ENCODE assay signal across 9 mouse cellular contexts in genomic region chr17:34211746-34212365, GRCm38 (mm10). TPM values are rescaled to one million over a fixed set of nuclear protein-coding genes. Genes with fewer than 3 reads are reported as not detected.
DNase-seq lines count a peak whose midpoint lies in the region; ATAC-seq and TF ChIP-seq lines count a peak whose summit lies in the region.
"Had no signal": no experiment of that assay in that cellular context is flagged by ENCODE, and none has a peak within 500 bp of the region (broad histone marks: within the 10 kb centered on the region; RNA-seq: fewer than 3 reads in every experiment).

No protein-coding gene starts in this region.

- ATAC-seq in forebrain, embryonic 11.5 days (replicated peaks; ENCODE audit: low FRiP score), result no peak
- ATAC-seq in erythroid progenitor cell, adult 5-6 weeks (replicated peaks; ENCODE audit: low FRiP score, poor library complexity, severe bottlenecking), result no peak
- ATAC-seq in liver, postnatal 0 days, result no peak

- H3K9me3 ChIP-seq in megakaryocyte, embryonic 14.5 days, result 0 out of 2 replicates have a peak, but pooled peaks cover 4% of the 10 kb centered on the region
- H3K9me3 ChIP-seq in forebrain, embryonic 11.5 days (ENCODE audit: control insufficient read depth, low read length), result no peaks in the 10 kb centered on the region
- no peaks in the 10 kb centered on the region for H3K9me3 ChIP-seq in liver, postnatal 0 days (ENCODE audit: low read length)

- peak; percentile 74 for DNase-seq in heart, adult 11 months
- DNase-seq in heart, postnatal 36 days, result no peak
- DNase-seq in spleen, postnatal 4 days (ENCODE audit: low spot score in 2 of 2), result peak; percentile 32 to 67
- no peak for DNase-seq in spleen, adult 12 weeks (ENCODE audit: low spot score)
- no peak for DNase-seq in forebrain, embryonic 11.5 days (ENCODE audit: low spot score)
- DNase-seq in liver, postnatal 0 days, result no peak

- peaks cover 63% of the 10 kb centered on the region for H3K4me1 ChIP-seq in megakaryocyte, embryonic 14.5 days
- H3K4me1 ChIP-seq in forebrain, embryonic 11.5 days (replicated peaks; ENCODE audit: control insufficient read depth, insufficient read depth, low read length), result no peaks in the 10 kb centered on the region
- no peaks in the 10 kb centered on the region for H3K4me1 ChIP-seq in liver, postnatal 0 days (ENCODE audit: insufficient read depth)

- TF ChIP-seq CTCF in liver, postnatal 0 days (IDR thresholded peaks at IDR 0.05; ENCODE audit: low read depth), result no peak

- no peak overlapping the region for H3K4me2 ChIP-seq in forebrain, embryonic 11.5 days (ENCODE audit: low read depth, low read length, severe bottlenecking)
- H3K4me2 ChIP-seq in liver, postnatal 0 days (ENCODE audit: low read depth, low read length), result no peak overlapping the region

- H3K36me3 ChIP-seq in megakaryocyte, embryonic 14.5 days (replicated peaks; ENCODE audit: low read length), result peaks cover 84% of the 10 kb centered on the region
- no peaks in the 10 kb centered on the region for H3K36me3 ChIP-seq in forebrain, embryonic 11.5 days (ENCODE audit: control insufficient read depth, insufficient read depth, low read length)
- peaks cover 15% of the 10 kb centered on the region for H3K36me3 ChIP-seq in liver, postnatal 0 days (replicated peaks; ENCODE audit: insufficient read depth, low read length)

- no peak overlapping the region for H3K27ac ChIP-seq in forebrain, embryonic 11.5 days (ENCODE audit: low read depth, low read length)
- no peak overlapping the region for H3K27ac ChIP-seq in liver, postnatal 0 days (ENCODE audit: low read depth)
- H3K27ac ChIP-seq: liver, embryonic 14.5 days had no signal

- TF ChIP-seq EP300 in liver, postnatal 0 days (IDR thresholded peaks at IDR 0.05; ENCODE audit: low read depth), result no peak

- 21% methylated on average over 23 of the region's 23 CpGs for WGBS in forebrain, embryonic 11.5 days
- 33% methylated on average over 23 of the region's 23 CpGs for WGBS in liver, postnatal 0 days (ENCODE audit: insufficient replicate concordance)

- no peak overlapping the region for H3K9ac ChIP-seq in forebrain, embryonic 11.5 days (ENCODE audit: low read length)
- H3K9ac ChIP-seq in liver, postnatal 0 days (replicated peaks), result no peak overlapping the region
- H3K9ac ChIP-seq: liver, embryonic 14.5 days had no signal

- H3K4me3 ChIP-seq in megakaryocyte, embryonic 14.5 days (replicated peaks), result peak overlapping the region; percentile 80
- no peak overlapping the region for H3K4me3 ChIP-seq in forebrain, embryonic 11.5 days (ENCODE audit: low read depth, low read length)
- no peak overlapping the region for H3K4me3 ChIP-seq in liver, postnatal 0 days (ENCODE audit: low read depth, low read length)

- intact Hi-C loops in heart, postnatal 36 days (cut with DNase I), result no loop called here

- H3K27me3 ChIP-seq in megakaryocyte, embryonic 14.5 days (replicated peaks), result no peaks in the 10 kb centered on the region
- H3K27me3 ChIP-seq in forebrain, embryonic 11.5 days (ENCODE audit: control insufficient read depth, insufficient read depth, low read length), result peaks cover 27% of the 10 kb centered on the region
- H3K27me3 ChIP-seq in liver, postnatal 0 days (ENCODE audit: insufficient read depth, low read length), result no peaks in the 10 kb centered on the region

RNA-seq across cellular contexts. Expression of gene Tap2, which starts 8.5 kb away (rescaled TPM):
- total RNA-seq in heart, postnatal 36 days (2021), result 10 to 100 TPM; 23.6 to 24.6 TPM
- 87.3 and 103 TPM in 2 replicates for polyA plus RNA-seq in megakaryocyte, embryonic 14.5 days (2012; ENCODE audit: insufficient read depth, low replicate concordance)
- polyA plus RNA-seq in forebrain, embryonic 11.5 days (2014; fragmentation: Nextera tagmentation; extraction: Ambion mirVana), result 0.11 and 0.41 TPM in 2 replicates
- total RNA-seq in erythroid progenitor cell, adult 5-6 weeks (2015; ENCODE audit: low replicate concordance), result 4.7 and 6.7 TPM in 2 replicates
- 7.7 and 16.6 TPM in 2 replicates for total RNA-seq in erythroid progenitor cell, adult 5-6 weeks (2017; ENCODE audit: low replicate concordance)
- 9.8 and 10.5 TPM in 2 replicates for polyA plus RNA-seq in liver, postnatal 0 days (2015; fragmentation: Nextera tagmentation; extraction: Ambion mirVana)

RNA-seq across cellular contexts. Expression of gene Psmb8, which starts 14.3 kb away (rescaled TPM):
- total RNA-seq in heart, postnatal 36 days (2021), result 10 to 100 TPM; 11.4 to 15.1 TPM
- polyA plus RNA-seq in megakaryocyte, embryonic 14.5 days (2012; ENCODE audit: insufficient read depth, low replicate concordance), result 16.6 and 74.9 TPM in 2 replicates
- 1.5 and 1.6 TPM in 2 replicates for polyA plus RNA-seq in forebrain, embryonic 11.5 days (2014; fragmentation: Nextera tagmentation; extraction: Ambion mirVana)
- total RNA-seq in erythroid progenitor cell, adult 5-6 weeks (2015; ENCODE audit: low replicate concordance), result 38.1 and 68.1 TPM in 2 replicates
- total RNA-seq in erythroid progenitor cell, adult 5-6 weeks (2017; ENCODE audit: low replicate concordance), result 29.3 and 38.3 TPM in 2 replicates
- 49.7 and 51.6 TPM in 2 replicates for polyA plus RNA-seq in liver, postnatal 0 days (2015; fragmentation: Nextera tagmentation; extraction: Ambion mirVana)

RNA-seq across cellular contexts. Expression of gene Psmb9, which starts 24.3 kb away (rescaled TPM):
- 10 to 100 TPM in 1 of 2 experiments, 1 to 10 TPM in 1; 7.5 to 10.6 TPM for total RNA-seq in heart, postnatal 36 days (2021)
- 15.3 and 32.2 TPM in 2 replicates for polyA plus RNA-seq in megakaryocyte, embryonic 14.5 days (2012; ENCODE audit: insufficient read depth, low replicate concordance)
- polyA plus RNA-seq in forebrain, embryonic 11.5 days (2014; fragmentation: Nextera tagmentation; extraction: Ambion mirVana), result 0.99 and 1.6 TPM in 2 replicates
- total RNA-seq in erythroid progenitor cell, adult 5-6 weeks (2015; ENCODE audit: low replicate concordance), result 23.5 and 39.3 TPM in 2 replicates
- total RNA-seq in erythroid progenitor cell, adult 5-6 weeks (2017; ENCODE audit: low replicate concordance), result 21.3 and 36.5 TPM in 2 replicates
- polyA plus RNA-seq in liver, postnatal 0 days (2015; fragmentation: Nextera tagmentation; extraction: Ambion mirVana), result 20.4 and 22.9 TPM in 2 replicates

RNA-seq across cellular contexts. Expression of gene Tap1, which starts 24.5 kb away (rescaled TPM):
- 1 to 10 TPM; 4.1 to 7.0 TPM for total RNA-seq in heart, postnatal 36 days (2021)
- polyA plus RNA-seq in megakaryocyte, embryonic 14.5 days (2012; ENCODE audit: insufficient read depth, low replicate concordance), result 27.1 and 27.9 TPM in 2 replicates
- 1.6 and 1.7 TPM in 2 replicates for polyA plus RNA-seq in forebrain, embryonic 11.5 days (2014; fragmentation: Nextera tagmentation; extraction: Ambion mirVana)
- 12.6 and 21.0 TPM in 2 replicates for total RNA-seq in erythroid progenitor cell, adult 5-6 weeks (2015; ENCODE audit: low replicate concordance)
- total RNA-seq in erythroid progenitor cell, adult 5-6 weeks (2017; ENCODE audit: low replicate concordance), result 21.6 and 35.4 TPM in 2 replicates
- polyA plus RNA-seq in liver, postnatal 0 days (2015; fragmentation: Nextera tagmentation; extraction: Ambion mirVana), result 8.8 and 9.3 TPM in 2 replicates

RNA-seq across cellular contexts. Expression of gene H2-Ob, which starts 26.8 kb away (rescaled TPM):
- under 1 TPM; 0.83 to 0.84 TPM for total RNA-seq in heart, postnatal 36 days (2021)
- polyA plus RNA-seq in megakaryocyte, embryonic 14.5 days (2012; ENCODE audit: insufficient read depth, low replicate concordance), result 0.76 TPM in 1 of 2 replicates, not detected in the other
- not detected in 2 replicates for polyA plus RNA-seq in forebrain, embryonic 11.5 days (2014; fragmentation: Nextera tagmentation; extraction: Ambion mirVana)
- total RNA-seq in erythroid progenitor cell, adult 5-6 weeks (2015; ENCODE audit: low replicate concordance), result 10.1 and 21.4 TPM in 2 replicates
- total RNA-seq in erythroid progenitor cell, adult 5-6 weeks (2017; ENCODE audit: low replicate concordance), result 8.0 and 14.1 TPM in 2 replicates
- polyA plus RNA-seq in liver, postnatal 0 days (2015; fragmentation: Nextera tagmentation; extraction: Ambion mirVana), result 1.1 and 1.2 TPM in 2 replicates

Comparison
In these comparisons a context has a peak if more than half of its experiments do, and no peak if none do; other contexts are left out.
1. DNase-seq: peak in heart, adult 11 months (single experiment) and spleen, postnatal 4 days (2 of 2); none in heart, postnatal 36 days (0 of 2), spleen, adult 12 weeks (single experiment), forebrain, embryonic 11.5 days (single experiment) and liver, postnatal 0 days (single experiment).